Comparison of ENCODE assay signal across 18 mouse cellular contexts in the genomic region with DNA sequence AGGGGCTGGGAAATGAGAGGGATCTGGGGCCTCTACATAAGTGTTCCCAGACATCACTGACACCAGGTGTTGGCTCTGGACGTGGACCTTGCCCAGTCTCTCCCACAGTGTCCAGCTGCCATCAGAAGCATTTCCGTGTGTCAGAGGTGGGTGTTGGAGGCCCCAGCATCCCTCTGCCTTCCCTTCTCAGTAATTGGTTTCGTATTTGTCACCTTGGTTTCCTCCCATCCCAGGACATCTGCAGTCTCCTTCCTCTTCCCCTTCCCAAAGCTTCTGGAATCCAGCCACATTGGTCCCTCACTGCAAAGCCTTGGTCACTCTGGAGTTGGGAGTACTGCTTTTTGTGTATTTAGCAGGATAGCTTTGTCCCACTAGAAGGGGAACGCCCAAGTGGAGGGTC.
A peak's percentile ranks its signal among the peaks of the same experiment; 100 is the strongest.
DNase-seq lines count a peak whose midpoint lies in the region; ATAC-seq and TF ChIP-seq lines count a peak whose summit lies in the region.
"Had no signal": no experiment of that assay in that cellular context is flagged by ENCODE, and none has a peak within 500 bp of the region (broad histone marks: within the 10 kb centered on the region; RNA-seq: fewer than 3 reads in every experiment).

No protein-coding gene starts in this region.

- TF ChIP-seq CTCF in intestine, postnatal 0 days (IDR thresholded peaks at IDR 0.05; ENCODE audit: low read depth) = no peak

- no peak overlapping the region for H3K9ac ChIP-seq in kidney, embryonic 15.5 days
- H3K9ac ChIP-seq in intestine, postnatal 0 days (ENCODE audit: low read depth, low read length) = no peak overlapping the region
- H3K9ac ChIP-seq: embryonic facial prominence, embryonic 13.5 days; forebrain, embryonic 13.5 days; limb, embryonic 12.5 days; liver, postnatal 0 days; stomach, embryonic 15.5 days had no signal

- peak; percentile 41 for DNase-seq in CD4-positive, CD25-positive, alpha-beta regulatory T cell, adult 2 months (ENCODE audit: low read depth, low spot score)
- DNase-seq in kidney, adult 11 months = peak; percentile 56
- DNase-seq in 3T3-L1 (ENCODE audit: low read depth, low spot score) (peak; percentile 7), MN1 (ENCODE audit: low spot score) (no peak)
- DNase-seq in frontal cortex, postnatal 14 days (ENCODE audit: low spot score in 2 of 2) = no peak
- DNase-seq: cerebellum, postnatal 36 days; gastrocnemius, postnatal 10 days; right cerebral cortex, postnatal 14 days had no signal

- no peaks in the 10 kb centered on the region for H3K9me3 ChIP-seq in kidney, embryonic 15.5 days (replicated peaks)
- no peaks in the 10 kb centered on the region for H3K9me3 ChIP-seq in intestine, postnatal 0 days (ENCODE audit: control insufficient read depth)
- H3K9me3 ChIP-seq: embryonic facial prominence, embryonic 13.5 days; forebrain, embryonic 13.5 days; limb, embryonic 12.5 days; megakaryocyte, embryonic 14.5 days; stomach, embryonic 15.5 days had no signal

- H3K4me3 ChIP-seq in kidney, embryonic 15.5 days (replicated peaks) = no peak overlapping the region
- H3K4me3 ChIP-seq in intestine, postnatal 0 days (ENCODE audit: low read depth, low read length) = no peak overlapping the region
- H3K4me3 ChIP-seq: embryonic facial prominence, embryonic 13.5 days; forebrain, embryonic 13.5 days; limb, embryonic 12.5 days; megakaryocyte, embryonic 14.5 days; stomach, embryonic 15.5 days had no signal

- H3K4me1 ChIP-seq in kidney, embryonic 15.5 days = peaks cover 98% of the 10 kb centered on the region
- H3K4me1 ChIP-seq in intestine, postnatal 0 days (replicated peaks; ENCODE audit: control insufficient read depth, insufficient read depth, low read length) = peaks cover 8% of the 10 kb centered on the region; the same call in 1 of the 2 replicates

- H3K27me3 ChIP-seq in kidney, embryonic 15.5 days = no peaks in the 10 kb centered on the region
- no peaks in the 10 kb centered on the region for H3K27me3 ChIP-seq in intestine, postnatal 0 days (replicated peaks; ENCODE audit: control insufficient read depth, insufficient read depth, low read length)
- H3K27me3 ChIP-seq: embryonic facial prominence, embryonic 13.5 days; limb, embryonic 12.5 days; stomach, embryonic 15.5 days had no signal

- 66% methylated on average over 4 of the region's 4 CpGs for WGBS in kidney, embryonic 15.5 days
- WGBS in intestine, postnatal 0 days = 55% methylated on average over 4 of the region's 4 CpGs

- ATAC-seq in CD4-positive, CD25-positive, alpha-beta regulatory T cell, adult 4 months = no peak
- no peak for ATAC-seq in kidney, embryonic 15.5 days (replicated peaks; ENCODE audit: low FRiP score)
- peak; percentile 84 for ATAC-seq in intestine, postnatal 0 days
- ATAC-seq: forebrain, embryonic 13.5 days; liver, postnatal 0 days had no signal

- no peak overlapping the region for H3K4me2 ChIP-seq in kidney, embryonic 15.5 days
- no peak overlapping the region for H3K4me2 ChIP-seq in intestine, postnatal 0 days (replicated peaks; ENCODE audit: low read depth)
- H3K4me2 ChIP-seq: embryonic facial prominence, embryonic 13.5 days; forebrain, embryonic 13.5 days; limb, embryonic 12.5 days; stomach, embryonic 15.5 days had no signal

- H3K27ac ChIP-seq in kidney, embryonic 15.5 days = no peak overlapping the region
- H3K27ac ChIP-seq in intestine, postnatal 0 days (ENCODE audit: low read depth, low read length) = no peak overlapping the region
- H3K27ac ChIP-seq: embryonic facial prominence, embryonic 13.5 days; forebrain, embryonic 13.5 days had no signal

- no peaks in the 10 kb centered on the region for H3K36me3 ChIP-seq in kidney, embryonic 15.5 days
- H3K36me3 ChIP-seq in intestine, postnatal 0 days (ENCODE audit: control insufficient read depth, insufficient read depth) = no peaks in the 10 kb centered on the region
- H3K36me3 ChIP-seq: embryonic facial prominence, embryonic 13.5 days; G1E; limb, embryonic 12.5 days; stomach, embryonic 15.5 days had no signal

Comparison
In these comparisons a context has a peak if more than half of its experiments do, and no peak if none do; other contexts are left out.
1. DNase-seq: peak in CD4-positive, CD25-positive, alpha-beta regulatory T cell, adult 2 months (single experiment), kidney, adult 11 months (single experiment) and 3T3-L1 (single experiment); none in MN1 (single experiment) and frontal cortex, postnatal 14 days (0 of 2).